Mouse (Mus musculus) thymus, adult 2 months (tissue): ENCODE data around the gene Gm525. TPM values are rescaled to one million over a fixed set of nuclear protein-coding genes. Genes with fewer than 3 reads are reported as not detected.
A peak's percentile ranks its signal among the peaks of the same experiment; 100 is the strongest.
"Not testable (repeated sequence)": the region's sequence is repeated elsewhere in the genome, so short reads cannot be mapped to it uniquely, and the experiment has no call there.

Experiments
- DNase-seq: peaks from one replicate; pipeline ENCODE4 v3.0.0; 2021
- H3K27ac ChIP-seq: fragments of 200-500 bp; 2 replicates; pipeline ENCODE4 v1.5.1; 2012; ENCODE audit warnings: low read length, control low read depth; ENCODE audit not compliant: control insufficient read depth, insufficient read depth
- H3K27me3 ChIP-seq: fragments of 200-500 bp; 2 replicates; pipeline ENCODE4 v1.6.1; 2012; ENCODE audit warnings: mild to moderate bottlenecking, low read length, moderate library complexity, mixed read lengths; ENCODE audit not compliant: control insufficient read depth, insufficient read depth
- H3K36me3 ChIP-seq: fragments of 200-500 bp; 2 replicates; pipeline ENCODE4 v1.6.1; 2012; ENCODE audit warnings: mild to moderate bottlenecking, low read length, moderate library complexity; ENCODE audit not compliant: control insufficient read depth, insufficient read depth
- H3K4me1 ChIP-seq: fragments of 200-500 bp; replicated peaks from 2 replicates; pipeline ENCODE4 v1.6.1; 2012; ENCODE audit warnings: low read length; ENCODE audit not compliant: control insufficient read depth, insufficient read depth
- H3K4me3 ChIP-seq: fragments of 200-500 bp; 2 replicates; pipeline ENCODE4 v1.5.1; 2012; ENCODE audit warnings: mild to moderate bottlenecking, low read length, control low read depth, moderate library complexity; ENCODE audit not compliant: control insufficient read depth, insufficient read depth
- CTCF ChIP-seq: fragments of 200-500 bp; IDR thresholded peaks from 2 replicates; pipeline ENCODE4 v1.5.1; 2012; ENCODE audit warnings: mild to moderate bottlenecking, control low read depth, low read length, moderate library complexity, borderline replicate concordance; ENCODE audit not compliant: control insufficient read depth, poor library complexity, insufficient read depth; ENCODE audit errors: extremely low read depth
- POLR2A ChIP-seq: fragments of 200-500 bp; IDR thresholded peaks from 2 replicates; pipeline ENCODE4 v1.6.1; 2012; ENCODE audit warnings: mild to moderate bottlenecking, low read length, control low read depth, moderate library complexity; ENCODE audit not compliant: control insufficient read depth, poor library complexity, insufficient read depth; ENCODE audit errors: extremely low read depth
- WGBS: fragments of 180-500 bp; shearing (Covaris S2); methylation state at CpG from one replicate; pipeline ENCODE4 v1.1.7; 2018; 5-methylcytosine and 5-hydroxymethylcytosine counted together
- polyA plus RNA-seq: library from polyadenylated mRNA; depleted of rRNA; stranded (reverse); fragments of >200 nt; gene quantifications from 2 replicates; pipeline ENCODE4 v1.2.3, GENCODE M21; 2012

Gm525 gene
- polyA plus RNA-seq, 1 experiment, result 35.9 TPM

GRCm38 (mm10) chr11:89030552-89030951, 43.1 kb upstream of the Gm525 start:
- peaks cover 14% of the 10 kb centered on the region for H3K4me1 ChIP-seq
- DNase-seq, result no peak
- peaks cover 7% of the 10 kb centered on the region for H3K36me3 ChIP-seq
- H3K4me3 ChIP-seq, result no peak overlapping the region
- TF ChIP-seq CTCF (no peak), POLR2A (no peak)
- no peaks in the 10 kb centered on the region for H3K27me3 ChIP-seq
- WGBS, result 95% methylated on average over 6 of the region's 6 CpGs
- H3K27ac ChIP-seq, result no peak overlapping the region

GRCm38 (mm10) chr11:89031189-89031588, 42.5 kb upstream of the Gm525 start:
- DNase-seq, result no peak

GRCm38 (mm10) chr11:89034592-89034991, 39.0 kb upstream of the Gm525 start:
- no peak overlapping the region for H3K27ac ChIP-seq
- H3K4me3 ChIP-seq, result no peak overlapping the region
- no peak for DNase-seq
- TF ChIP-seq POLR2A, result no peak
- TF ChIP-seq CTCF, result no peak
- H3K4me1 ChIP-seq, result no peaks in the 10 kb centered on the region
- peaks cover 38% of the 10 kb centered on the region for H3K36me3 ChIP-seq
- H3K27me3 ChIP-seq, result no peaks in the 10 kb centered on the region

More at GRCm38 (mm10) chr11:89031189-89031588, 42.5 kb upstream of the Gm525 start:
- H3K27ac ChIP-seq, result no peak overlapping the region
- no peaks in the 10 kb centered on the region for H3K27me3 ChIP-seq
- no peak overlapping the region for H3K4me3 ChIP-seq
- H3K4me1 ChIP-seq, result peaks cover 14% of the 10 kb centered on the region
- no peak for TF ChIP-seq CTCF
- TF ChIP-seq POLR2A, result no peak
- peaks cover 14% of the 10 kb centered on the region for H3K36me3 ChIP-seq
- 86% methylated on average over 1 of the region's 1 CpGs for WGBS

GRCm38 (mm10) chr11:89035552-89035951, 38.1 kb upstream of the Gm525 start:
- H3K36me3 ChIP-seq, result peaks cover 48% of the 10 kb centered on the region
- WGBS, result 95% methylated on average over 3 of the region's 3 CpGs
- no peaks in the 10 kb centered on the region for H3K27me3 ChIP-seq
- H3K4me3 ChIP-seq, result no peak overlapping the region
- DNase-seq, result no peak
- no peaks in the 10 kb centered on the region for H3K4me1 ChIP-seq
- no peak overlapping the region for H3K27ac ChIP-seq
- TF ChIP-seq CTCF (no peak), POLR2A (no peak)

GRCm38 (mm10) chr11:89038496-89038895, 35.1 kb upstream of the Gm525 start:
- TF ChIP-seq CTCF (no peak), POLR2A (no peak)

GRCm38 (mm10) chr11:89039325-89039724, 34.3 kb upstream of the Gm525 start:
- Histone ChIP-seq H3K27ac (no peak overlapping the region), H3K4me1 (no peaks in the 10 kb centered on the region), H3K27me3 (no peaks in the 10 kb centered on the region), H3K4me3 (no peak overlapping the region), H3K36me3 (peaks cover 86% of the 10 kb centered on the region)
- 56% methylated on average over 3 of the region's 3 CpGs for WGBS
- TF ChIP-seq POLR2A, result no peak
- peak; percentile 79; the same call in 1 of the 2 replicates for TF ChIP-seq CTCF
- peak; percentile 64 for DNase-seq

More at GRCm38 (mm10) chr11:89038496-89038895, 35.1 kb upstream of the Gm525 start:
- Histone ChIP-seq H3K36me3 (peaks cover 77% of the 10 kb centered on the region), H3K27ac (no peak overlapping the region), H3K4me3 (no peak overlapping the region), H3K27me3 (no peaks in the 10 kb centered on the region), H3K4me1 (no peaks in the 10 kb centered on the region)
- 98% methylated on average over 6 of the region's 6 CpGs for WGBS
- no peak for DNase-seq

- H3K36me3 ChIP-seq, result peaks cover 91% of the 10 kb centered on the region
- DNase-seq, H3K4me1 ChIP-seq, H3K27ac ChIP-seq, H3K27me3 ChIP-seq, H3K4me3 ChIP-seq: not testable (repeated sequence)
- WGBS, result 90% methylated on average over 6 of the region's 7 CpGs
Observed at GRCm38 (mm10) chr11:89041073-89041472, 32.6 kb upstream of the Gm525 start.
